Mouse (Mus musculus) midbrain, embryonic 13.5 days (tissue): ENCODE measurements at regions not wholly inside any gene's neighbourhood (a gene's known extent, or its start where the extent isn't known, plus 50 kb on each side); places are given as distances from the start of the nearest gene placed in this dataset.

Source experiments
- ATAC-seq: fragments of 200-750 bp; cut with Nextera tagmentation; 2 replicates; pipeline ENCODE4 v1.8.0; 2017; ENCODE audit warnings: mild to moderate bottlenecking, moderate TSS enrichment, moderate library complexity
- H3K27ac ChIP-seq: fragments of 300-500 bp; sonication (generic); 2 replicates; pipeline ENCODE4 v1.5.1; 2015; ENCODE audit warnings: inconsistent platforms, mild to moderate bottlenecking, moderate library complexity
- H3K27me3 ChIP-seq: fragments of 300-500 bp; sonication (generic); 2 replicates; pipeline ENCODE4 v1.6.1; 2015; ENCODE audit warnings: mild to moderate bottlenecking, inconsistent platforms
- H3K36me3 ChIP-seq: fragments of 300-500 bp; sonication (generic); 2 replicates; pipeline ENCODE4 v1.6.1; 2015; ENCODE audit warnings: mild to moderate bottlenecking, inconsistent platforms
- H3K4me1 ChIP-seq: fragments of 300-500 bp; sonication (generic); replicated peaks from 2 replicates; pipeline ENCODE4 v1.6.1; 2015; ENCODE audit warnings: inconsistent platforms
- H3K4me2 ChIP-seq: fragments of 300-500 bp; sonication (generic); replicated peaks from 2 replicates; pipeline ENCODE4 v1.6.1; 2015; ENCODE audit warnings: moderate library complexity, mild to moderate bottlenecking, inconsistent platforms
- H3K4me3 ChIP-seq: fragments of 300-500 bp; sonication (generic); replicated peaks from 2 replicates; pipeline ENCODE4 v1.5.1; 2015; ENCODE audit warnings: mild to moderate bottlenecking, inconsistent platforms
- H3K9ac ChIP-seq: fragments of 300-500 bp; sonication (generic); replicated peaks from 2 replicates; pipeline ENCODE4 v1.6.1; 2015; ENCODE audit warnings: mild to moderate bottlenecking, inconsistent platforms
- H3K9me3 ChIP-seq: fragments of 300-500 bp; sonication (generic); 2 replicates; pipeline ENCODE4 v1.6.1; 2016; ENCODE audit warnings: mild to moderate bottlenecking, inconsistent platforms
- WGBS: fragments of 180-500 bp; shearing (Covaris S2); methylation state at CpG from one replicate; pipeline ENCODE4 v1.1.7; 2015; 5-methylcytosine and 5-hydroxymethylcytosine counted together

DNA sequence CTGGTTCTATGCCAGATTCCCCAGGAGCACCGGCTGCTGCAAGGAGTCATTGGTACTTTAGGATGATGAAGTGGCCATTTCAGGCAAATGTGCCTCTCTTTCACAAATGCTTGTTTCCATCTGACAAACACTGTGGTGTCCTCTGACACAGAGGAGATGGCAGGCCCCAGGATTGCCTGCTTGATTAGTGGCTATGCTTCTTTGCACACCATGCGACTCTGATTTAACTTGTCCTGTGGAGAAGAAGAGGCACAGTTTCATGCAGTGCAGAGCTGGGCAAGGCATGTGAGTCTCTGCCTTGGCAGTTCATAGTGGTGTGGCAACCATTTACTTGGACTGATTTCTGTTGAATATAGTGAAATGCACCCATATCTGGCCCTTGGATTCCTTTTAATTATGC is 308.4 kb downstream of the Lmo7 start:
- no peak overlapping the region for H3K4me3 ChIP-seq
- 90% methylated on average over 2 of the region's 2 CpGs for WGBS
- no peaks in the 10 kb centered on the region for H3K36me3 ChIP-seq
- no peak for ATAC-seq
- H3K27ac ChIP-seq: no peak overlapping the region
- H3K4me2 ChIP-seq: no peak overlapping the region
- no peak overlapping the region for H3K9ac ChIP-seq
- H3K9me3 ChIP-seq: no peaks in the 10 kb centered on the region
- no peaks in the 10 kb centered on the region for H3K27me3 ChIP-seq
- no peaks in the 10 kb centered on the region for H3K4me1 ChIP-seq

DNA sequence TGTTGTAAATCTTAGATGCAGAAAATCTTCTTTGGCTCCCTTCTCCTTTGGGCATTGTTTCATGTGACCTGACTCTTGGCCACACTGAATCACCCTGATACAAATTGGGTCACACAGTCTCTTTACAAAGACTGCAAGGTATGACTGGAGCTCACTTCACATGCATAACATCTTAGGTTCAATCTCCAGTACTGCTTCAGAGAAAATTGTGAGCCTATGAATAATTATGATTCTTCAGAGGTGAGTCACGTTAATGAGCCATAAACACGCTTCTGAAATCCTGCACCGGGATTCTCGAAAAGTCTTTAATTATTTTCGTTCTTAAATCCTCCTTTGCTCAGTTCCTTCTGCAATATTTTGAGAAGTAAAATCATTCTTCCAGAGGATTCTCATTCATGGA is 307.7 kb downstream of the Lmo7 start:
- Histone ChIP-seq H3K36me3 (no peaks in the 10 kb centered on the region), H3K27me3 (no peaks in the 10 kb centered on the region), H3K9me3 (no peaks in the 10 kb centered on the region), H3K4me2 (no peak overlapping the region), H3K4me3 (no peak overlapping the region), H3K9ac (no peak overlapping the region), H3K4me1 (no peaks in the 10 kb centered on the region), H3K27ac (no peak overlapping the region)
- ATAC-seq: no peak
- 91% methylated on average over 5 of the region's 5 CpGs for WGBS

DNA sequence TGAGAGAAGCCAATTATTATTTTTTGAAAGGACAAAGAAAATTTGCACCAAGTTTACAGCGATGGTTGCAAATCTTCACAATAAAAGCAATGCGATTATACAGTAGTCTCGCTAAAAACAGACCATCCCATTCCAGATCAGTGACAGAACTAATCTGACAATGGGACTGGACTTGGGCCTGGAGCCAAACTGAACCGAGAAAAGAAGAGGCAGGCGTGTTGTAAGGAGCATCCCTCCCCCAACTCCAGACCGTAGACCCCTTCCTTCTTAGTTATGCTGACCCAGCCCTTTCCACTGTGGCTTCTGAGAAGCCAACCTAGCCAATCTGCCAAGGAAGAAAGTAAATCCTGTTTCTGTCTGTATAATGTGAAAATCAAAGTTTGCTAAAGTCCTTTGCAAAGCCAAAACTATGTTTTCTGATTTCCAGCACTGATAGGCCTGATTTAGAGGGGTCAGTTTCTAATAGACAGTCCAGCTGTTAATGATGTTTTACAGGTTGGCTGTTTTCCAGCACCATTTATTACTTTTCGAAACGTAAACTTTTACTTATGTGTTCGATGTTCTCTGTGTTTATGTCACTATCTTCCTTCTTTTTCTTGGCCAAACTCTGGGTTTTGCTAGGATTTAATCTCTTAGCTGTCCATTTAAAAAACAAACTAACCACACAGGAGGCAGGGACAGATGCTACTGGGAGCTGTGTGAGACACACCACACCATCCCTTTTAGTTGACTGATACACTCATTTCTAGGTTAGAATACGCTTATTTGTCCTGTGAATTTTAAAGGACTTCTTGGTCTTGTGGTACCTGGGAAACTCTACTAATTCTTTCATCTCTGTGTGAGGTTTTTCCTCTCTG is 301.5 kb downstream of the Lmo7 start:
- Histone ChIP-seq H3K27ac (no peak overlapping the region), H3K4me1 (no peaks in the 10 kb centered on the region), H3K27me3 (no peaks in the 10 kb centered on the region), H3K9me3 (no peaks in the 10 kb centered on the region), H3K4me2 (no peak overlapping the region), H3K4me3 (no peak overlapping the region), H3K36me3 (no peaks in the 10 kb centered on the region), H3K9ac (no peak overlapping the region)
- 77% methylated on average over 10 of the region's 10 CpGs for WGBS
- ATAC-seq: peak; percentile 43; the same call in 1 of the 2 replicates

DNA sequence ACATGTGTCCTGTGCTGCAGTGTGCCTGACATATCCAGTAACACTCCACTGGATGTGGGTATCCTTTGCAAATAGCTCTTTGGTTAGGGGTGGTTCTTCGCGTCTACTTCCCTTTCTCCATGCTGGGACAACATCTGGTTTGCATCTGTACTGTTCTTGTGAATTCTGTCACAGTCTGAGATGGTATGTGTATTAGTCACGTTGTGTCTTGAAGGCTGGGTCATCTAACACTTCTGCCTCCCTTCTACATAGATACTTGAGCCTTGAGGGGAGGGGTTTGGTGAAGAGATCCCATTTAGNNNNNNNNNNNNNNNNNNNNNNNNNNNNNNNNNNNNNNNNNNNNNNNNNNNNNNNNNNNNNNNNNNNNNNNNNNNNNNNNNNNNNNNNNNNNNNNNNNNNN is 294.9 kb downstream of the Lmo7 start:
- Histone ChIP-seq H3K9me3 (no peaks in the 10 kb centered on the region), H3K4me1 (no peaks in the 10 kb centered on the region), H3K9ac (no peak overlapping the region), H3K4me3 (no peak overlapping the region), H3K36me3 (no peaks in the 10 kb centered on the region), H3K4me2 (no peak overlapping the region), H3K27ac (no peak overlapping the region), H3K27me3 (no peaks in the 10 kb centered on the region)
- ATAC-seq: no peak
- 85% methylated on average over 3 of the region's 3 CpGs for WGBS

DNA sequence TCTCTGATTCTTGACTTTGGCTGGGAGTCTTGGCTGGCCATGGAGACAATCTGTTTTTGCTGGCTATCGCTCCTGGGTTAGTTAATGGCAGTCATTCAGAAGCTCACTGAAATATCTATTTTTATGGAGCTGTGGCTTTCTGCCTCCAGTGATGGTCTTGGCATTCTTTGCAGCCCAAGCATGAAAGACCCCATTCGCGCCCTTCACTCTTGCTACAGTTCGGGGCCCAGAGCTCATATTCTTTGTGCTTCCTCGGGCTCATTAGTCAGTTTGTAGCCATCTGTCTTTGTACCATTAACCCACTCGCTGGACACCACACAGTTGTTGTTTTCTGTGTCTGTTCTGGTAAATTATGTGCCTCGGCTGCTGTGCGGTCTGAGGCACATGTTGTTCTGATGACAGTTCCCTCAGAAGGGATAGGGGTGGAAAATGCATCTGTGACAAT is 290.4 kb downstream of the Lmo7 start:
- no peak for ATAC-seq

DNA sequence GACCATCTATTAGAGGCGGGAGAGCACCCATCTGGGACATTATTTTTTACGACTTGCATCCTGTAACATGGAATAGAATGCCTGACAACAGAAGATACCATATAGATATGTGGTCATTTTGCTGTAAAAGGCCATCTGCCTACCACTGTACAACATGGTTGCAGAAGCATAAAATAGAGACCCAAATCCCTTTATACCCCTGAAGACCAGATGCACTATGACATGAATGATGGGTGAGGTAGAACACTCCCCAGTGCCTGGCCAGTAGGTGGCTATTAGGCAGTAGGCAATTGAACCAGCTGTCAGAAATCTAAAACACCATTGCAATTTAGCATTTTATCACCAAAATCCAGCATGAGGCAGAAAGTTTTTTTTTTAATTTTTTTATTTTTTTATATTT is 289.6 kb downstream of the Lmo7 start:
- ATAC-seq: no peak
- no peaks in the 10 kb centered on the region for H3K36me3 ChIP-seq
- no peak overlapping the region for H3K4me3 ChIP-seq
- WGBS: 86% methylated on average over 2 of the region's 2 CpGs
- H3K4me2 ChIP-seq: no peak overlapping the region
- H3K4me1 ChIP-seq: no peaks in the 10 kb centered on the region
- no peaks in the 10 kb centered on the region for H3K9me3 ChIP-seq
- H3K27ac ChIP-seq: no peak overlapping the region
- H3K27me3 ChIP-seq: no peaks in the 10 kb centered on the region
- no peak overlapping the region for H3K9ac ChIP-seq

More for the DNA sequence above, 290.4 kb downstream of the Lmo7 start:
- WGBS: 77% methylated on average over 8 of the region's 8 CpGs
- Histone ChIP-seq H3K9ac (no peak overlapping the region), H3K4me2 (no peak overlapping the region), H3K27ac (no peak overlapping the region), H3K4me1 (no peaks in the 10 kb centered on the region), H3K27me3 (no peaks in the 10 kb centered on the region), H3K36me3 (no peaks in the 10 kb centered on the region), H3K4me3 (no peak overlapping the region), H3K9me3 (no peaks in the 10 kb centered on the region)

DNA sequence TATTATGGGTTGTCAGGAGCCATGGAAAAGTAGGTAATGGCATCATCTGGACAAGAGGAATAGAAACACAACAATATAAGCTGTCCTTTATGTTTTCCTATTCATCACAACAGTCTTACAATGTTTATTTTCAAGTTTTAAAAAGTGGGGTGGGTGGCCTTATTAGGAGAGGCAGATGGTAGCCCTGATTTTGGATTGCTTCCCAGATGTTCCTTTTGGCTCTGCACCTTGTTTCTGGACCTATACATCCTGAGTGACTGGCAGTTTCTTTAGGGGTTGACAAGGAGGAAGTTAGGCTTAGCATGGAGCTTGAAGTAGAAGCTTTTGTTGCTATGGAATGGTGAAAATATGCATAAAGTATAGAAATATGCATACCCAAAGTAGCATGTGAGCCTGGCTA is 286.8 kb downstream of the Lmo7 start:
- H3K36me3 ChIP-seq: no peaks in the 10 kb centered on the region
- no peak overlapping the region for H3K27ac ChIP-seq
- H3K27me3 ChIP-seq: no peaks in the 10 kb centered on the region
- H3K9ac ChIP-seq: no peak overlapping the region
- H3K4me2 ChIP-seq: no peak overlapping the region
- H3K4me3 ChIP-seq: no peak overlapping the region
- H3K9me3 ChIP-seq: no peaks in the 10 kb centered on the region
- no peak for ATAC-seq
- no peaks in the 10 kb centered on the region for H3K4me1 ChIP-seq

DNA sequence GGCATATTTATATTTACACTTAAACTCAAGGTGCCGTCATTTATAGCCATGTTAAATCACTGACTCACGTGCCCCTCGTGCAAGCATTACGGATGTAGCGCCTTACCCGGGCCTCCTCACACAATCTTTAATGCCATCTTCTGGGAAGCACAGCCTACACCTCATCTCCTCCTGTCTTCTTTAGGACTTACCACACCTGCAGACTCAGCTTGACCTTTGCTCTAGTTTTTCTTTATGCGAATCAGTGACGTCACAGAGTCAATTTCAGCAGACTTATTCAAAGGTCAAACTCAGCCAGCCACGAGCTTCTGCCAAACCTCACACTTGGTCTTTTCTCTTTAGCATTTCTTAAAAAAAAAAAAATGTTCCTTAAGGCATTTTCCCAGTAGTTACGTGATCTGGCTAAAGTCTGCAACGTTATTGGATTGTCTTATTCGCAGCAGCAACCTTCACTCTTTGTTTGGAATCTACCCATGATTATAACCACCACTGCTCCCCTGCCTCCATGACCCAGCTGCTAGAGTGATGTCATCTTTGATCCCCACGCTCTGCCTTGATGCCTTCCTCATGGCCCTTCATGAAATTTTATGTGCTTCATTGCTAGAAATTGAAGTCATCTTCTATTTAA is 285.3 kb downstream of the Lmo7 start:
- ATAC-seq: no peak
- no peaks in the 10 kb centered on the region for H3K4me1 ChIP-seq

DNA sequence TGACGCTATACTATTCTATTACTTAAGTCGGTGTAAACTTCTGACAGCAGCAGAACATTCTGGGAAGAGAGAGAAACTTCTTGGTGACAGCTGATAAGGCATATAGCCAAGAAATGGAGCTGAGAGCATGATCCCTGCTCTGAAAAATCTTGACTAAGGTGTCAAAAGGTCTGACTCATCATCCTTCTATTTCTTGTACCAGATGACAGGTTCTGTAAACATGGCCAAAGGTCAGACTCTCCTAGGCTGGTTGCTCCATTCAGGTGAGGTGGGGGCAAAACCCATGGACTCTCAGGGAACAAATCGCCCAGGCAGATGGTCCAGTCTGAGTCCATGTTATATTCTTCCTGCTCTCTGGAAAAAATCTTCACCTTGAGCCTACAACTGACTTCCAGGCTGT is 283.5 kb downstream of the Lmo7 start:
- H3K36me3 ChIP-seq: no peaks in the 10 kb centered on the region
- 89% methylated on average over 3 of the region's 3 CpGs for WGBS
- no peak for ATAC-seq
- H3K27ac ChIP-seq: no peak overlapping the region
- no peak overlapping the region for H3K4me3 ChIP-seq
- H3K9ac ChIP-seq: no peak overlapping the region
- H3K27me3 ChIP-seq: no peaks in the 10 kb centered on the region
- H3K4me2 ChIP-seq: no peak overlapping the region
- no peaks in the 10 kb centered on the region for H3K9me3 ChIP-seq
- H3K4me1 ChIP-seq: no peaks in the 10 kb centered on the region

More for the DNA sequence above, 285.3 kb downstream of the Lmo7 start:
- Histone ChIP-seq H3K27ac (no peak overlapping the region), H3K9ac (no peak overlapping the region), H3K36me3 (no peaks in the 10 kb centered on the region), H3K27me3 (no peaks in the 10 kb centered on the region), H3K4me2 (no peak overlapping the region), H3K9me3 (no peaks in the 10 kb centered on the region), H3K4me3 (no peak overlapping the region)
- WGBS: 87% methylated on average over 13 of the region's 13 CpGs

DNA sequence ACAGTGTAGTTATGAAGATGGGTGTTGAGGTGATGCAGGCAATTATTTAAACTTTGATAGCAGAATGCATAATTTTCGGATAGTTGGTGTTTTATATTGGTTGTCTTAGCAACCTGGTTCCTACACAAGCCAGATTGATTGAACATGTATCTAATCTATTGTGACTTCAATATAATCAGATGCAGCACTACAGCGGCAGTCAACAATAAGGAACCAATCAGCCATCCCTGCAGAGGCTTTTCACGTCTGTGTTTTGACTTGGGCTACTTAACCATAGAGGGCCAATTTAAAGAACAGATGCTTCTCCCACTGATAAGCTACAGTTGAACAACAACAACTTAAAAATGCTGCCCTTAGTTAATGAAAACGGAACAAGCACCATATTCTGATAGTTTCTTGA is 267.8 kb downstream of the Lmo7 start:
- no peak overlapping the region for H3K4me3 ChIP-seq
- no peaks in the 10 kb centered on the region for H3K9me3 ChIP-seq

DNA sequence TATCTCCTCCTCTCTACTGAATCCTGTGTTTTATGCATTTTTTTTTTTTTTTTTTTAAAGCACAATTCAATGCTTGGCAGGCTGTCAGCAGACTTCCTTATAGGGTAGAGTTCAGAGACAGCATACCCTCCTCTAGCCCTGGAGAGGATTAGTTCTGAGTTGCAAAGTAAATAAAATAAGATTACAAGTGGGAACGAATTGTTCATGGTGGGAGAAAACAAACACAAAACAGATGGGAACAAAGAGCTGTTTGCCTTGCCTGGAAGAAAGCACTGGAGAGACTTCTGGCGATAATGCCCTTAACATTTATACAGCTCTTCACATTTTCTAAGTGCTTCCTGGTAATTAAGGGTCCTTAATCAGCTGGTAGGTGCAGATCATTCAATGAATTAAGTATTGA is 254.6 kb downstream of the Lmo7 start:
- Histone ChIP-seq H3K9ac (no peak overlapping the region), H3K27me3 (no peaks in the 10 kb centered on the region), H3K4me3 (no peak overlapping the region), H3K9me3 (no peaks in the 10 kb centered on the region), H3K27ac (no peak overlapping the region), H3K36me3 (no peaks in the 10 kb centered on the region), H3K4me1 (no peaks in the 10 kb centered on the region), H3K4me2 (no peak overlapping the region)
- WGBS: 12% methylated on average over 2 of the region's 2 CpGs
- ATAC-seq: 0 out of 2 replicates have a peak, but pooled peaks have one; percentile 50

More for the DNA sequence above, 267.8 kb downstream of the Lmo7 start:
- no peak overlapping the region for H3K27ac ChIP-seq
- ATAC-seq: no peak
- no peak overlapping the region for H3K4me2 ChIP-seq
- no peak overlapping the region for H3K9ac ChIP-seq
- no peaks in the 10 kb centered on the region for H3K27me3 ChIP-seq
- WGBS: 20% methylated on average over 4 of the region's 4 CpGs
- H3K36me3 ChIP-seq: no peaks in the 10 kb centered on the region
- H3K4me1 ChIP-seq: no peaks in the 10 kb centered on the region
